Mouse (Mus musculus) ES-E14 (cell line): ENCODE measurements at regions not wholly inside any gene's neighbourhood (a gene's known extent, or its start where the extent isn't known, plus 50 kb on each side); places are given as distances from the start of the nearest gene placed in this dataset.

Experiments
- DNase-seq: peaks from one replicate; pipeline ENCODE4 v3.0.0-alpha.2; 2013; ENCODE audit warnings: low read depth, low spot score
- H3K27ac ChIP-seq: 2 replicates; pipeline ENCODE4 v1.5.1; 2012; ENCODE audit warnings: low read depth, mild to moderate bottlenecking, low read length, moderate library complexity, mixed read lengths; ENCODE audit not compliant: poor library complexity, insufficient read depth, severe bottlenecking
- H3K36me3 ChIP-seq: 2 replicates; pipeline ENCODE4 v1.6.1; 2012; ENCODE audit warnings: mild to moderate bottlenecking, low read length, moderate library complexity, mixed read lengths; ENCODE audit not compliant: control insufficient read depth, poor library complexity, insufficient read depth, severe bottlenecking
- H3K4me1 ChIP-seq, 2 experiments: fragments of 150-350 bp in 1 of 2; sonication (generic) in 1 of 2; 2 replicates each; pipeline ENCODE4 v1.6.1; 2012; ENCODE audit warnings: low read length in 2 of 2, mild to moderate bottlenecking in 1 of 2, mixed read lengths in 1 of 2; ENCODE audit not compliant: control insufficient read depth in 2 of 2, insufficient read depth in 2 of 2, poor library complexity in 1 of 2
- H3K4me3 ChIP-seq, 2 experiments: fragments of 150-350 bp in 1 of 2; sonication (generic) in 1 of 2; 2 replicates each; pipeline ENCODE4 v1.5.1; 2012; ENCODE audit warnings: low read length in 2 of 2, low read depth in 1 of 2, mild to moderate bottlenecking in 1 of 2, mixed read lengths in 1 of 2; ENCODE audit not compliant: insufficient read depth in 1 of 2, poor library complexity in 1 of 2, severe bottlenecking in 1 of 2
- H3K9ac ChIP-seq: 2 replicates; pipeline ENCODE4 v1.6.1; 2012; ENCODE audit warnings: low read depth, mild to moderate bottlenecking, low read length, mixed read lengths; ENCODE audit not compliant: poor library complexity, insufficient read depth, severe bottlenecking
- H3K9me3 ChIP-seq: fragments of 150-350 bp; sonication (generic); 2 replicates; pipeline ENCODE4 v1.6.1; 2012; ENCODE audit warnings: low read depth, mild to moderate bottlenecking, low read length; ENCODE audit not compliant: control insufficient read depth, insufficient read depth
- CHD2 ChIP-seq: IDR thresholded peaks from 2 replicates; pipeline ENCODE4 v1.6.1; 2014; ENCODE audit warnings: mild to moderate bottlenecking, low read depth, low read length, inconsistent platforms
- HCFC1 ChIP-seq: IDR thresholded peaks from 2 replicates; pipeline ENCODE4 v1.6.1; 2012; ENCODE audit warnings: low read length, inconsistent platforms, borderline replicate concordance; ENCODE audit not compliant: insufficient read depth
- MAFK ChIP-seq: IDR thresholded peaks from 2 replicates; pipeline ENCODE4 v1.6.1; 2014; ENCODE audit warnings: mild to moderate bottlenecking, low read depth, low read length, inconsistent platforms; ENCODE audit not compliant: insufficient read depth
- ZC3H11A ChIP-seq: IDR thresholded peaks from 2 replicates; pipeline ENCODE4 v1.6.1; 2012; ENCODE audit warnings: low read depth, mild to moderate bottlenecking, inconsistent platforms, low read length, borderline replicate concordance
- ZNF384 ChIP-seq: IDR thresholded peaks from 2 replicates; pipeline ENCODE4 v1.6.1; 2012; ENCODE audit warnings: low read depth, low read length, inconsistent platforms
- in situ Hi-C, 2 experiments: fragments of 600-800 bp; cut with MboI; formaldehyde crosslinking; loops; one replicate each; pipeline ENCODE4 v1.15.1; 2025; ENCODE audit warnings: low sequenced_read_pairs in 2 of 2, inconsistent platforms in 1 of 2; ENCODE audit not compliant: unreplicated experiment in 2 of 2

GRCm38 (mm10) chr5:75457403-75457802 lies 117.3 kb upstream of the Kit start:
- Histone ChIP-seq H3K9me3 (no peaks in the 10 kb centered on the region), H3K27ac (no peak overlapping the region), H3K4me1 (no peaks in the 10 kb centered on the region), H3K36me3 (no peaks in the 10 kb centered on the region), H3K9ac (no peak overlapping the region), H3K4me3 (no peak overlapping the region)
- in situ Hi-C loops = no loop called here
- TF ChIP-seq ZC3H11A (no peak), HCFC1 (no peak), CHD2 (no peak), MAFK (no peak), ZNF384 (no peak)
- DNase-seq = no peak

GRCm38 (mm10) chr5:75458317-75458716 lies 116.4 kb upstream of the Kit start:
- in situ Hi-C loops = no loop called here

GRCm38 (mm10) chr5:75459758-75460354 lies 114.9 kb upstream of the Kit start:
- no peak for TF ChIP-seq ZC3H11A
- no peak for TF ChIP-seq CHD2
- no peak for TF ChIP-seq HCFC1
- no peak for TF ChIP-seq ZNF384
- TF ChIP-seq MAFK = no peak
- H3K27ac ChIP-seq = no peak overlapping the region
- no peak for DNase-seq
- H3K9ac ChIP-seq = no peak overlapping the region
- no peaks in the 10 kb centered on the region for H3K4me1 ChIP-seq
- no peaks in the 10 kb centered on the region for H3K36me3 ChIP-seq
- in situ Hi-C loops = no loop called here
- no peaks in the 10 kb centered on the region for H3K9me3 ChIP-seq
- no peak overlapping the region for H3K4me3 ChIP-seq

More at GRCm38 (mm10) chr5:75458317-75458716, 116.4 kb upstream of the Kit start:
- DNase-seq = no peak
- Histone ChIP-seq H3K9me3 (no peaks in the 10 kb centered on the region), H3K36me3 (no peaks in the 10 kb centered on the region), H3K4me3 (no peak overlapping the region), H3K9ac (no peak overlapping the region), H3K4me1 (no peaks in the 10 kb centered on the region), H3K27ac (no peak overlapping the region)
- TF ChIP-seq CHD2 = no peak
- no peak for TF ChIP-seq HCFC1
- TF ChIP-seq MAFK = no peak
- TF ChIP-seq ZC3H11A = no peak

GRCm38 (mm10) chr5:75460414-75461025 lies 114.2 kb upstream of the Kit start:
- TF ChIP-seq ZC3H11A (no peak), ZNF384 (no peak), CHD2 (no peak), HCFC1 (no peak), MAFK (no peak)
- Histone ChIP-seq H3K9ac (no peak overlapping the region), H3K9me3 (no peaks in the 10 kb centered on the region), H3K4me1 (no peaks in the 10 kb centered on the region), H3K36me3 (no peaks in the 10 kb centered on the region), H3K4me3 (no peak overlapping the region), H3K27ac (no peak overlapping the region)
- in situ Hi-C loops = no loop called here
- DNase-seq = no peak

GRCm38 (mm10) chr5:75461368-75461767 lies 113.3 kb upstream of the Kit start:
- no peak overlapping the region for H3K4me3 ChIP-seq
- no peak for TF ChIP-seq MAFK
- no peak for TF ChIP-seq ZNF384
- no peak for TF ChIP-seq CHD2
- TF ChIP-seq ZC3H11A = no peak
- no peak for TF ChIP-seq HCFC1
- no peak for DNase-seq
- H3K9me3 ChIP-seq = no peaks in the 10 kb centered on the region
- no peak overlapping the region for H3K9ac ChIP-seq
- in situ Hi-C loops = no loop called here
- H3K36me3 ChIP-seq = no peaks in the 10 kb centered on the region
- no peaks in the 10 kb centered on the region for H3K4me1 ChIP-seq
- H3K27ac ChIP-seq = no peak overlapping the region
